In the genomic region with DNA sequence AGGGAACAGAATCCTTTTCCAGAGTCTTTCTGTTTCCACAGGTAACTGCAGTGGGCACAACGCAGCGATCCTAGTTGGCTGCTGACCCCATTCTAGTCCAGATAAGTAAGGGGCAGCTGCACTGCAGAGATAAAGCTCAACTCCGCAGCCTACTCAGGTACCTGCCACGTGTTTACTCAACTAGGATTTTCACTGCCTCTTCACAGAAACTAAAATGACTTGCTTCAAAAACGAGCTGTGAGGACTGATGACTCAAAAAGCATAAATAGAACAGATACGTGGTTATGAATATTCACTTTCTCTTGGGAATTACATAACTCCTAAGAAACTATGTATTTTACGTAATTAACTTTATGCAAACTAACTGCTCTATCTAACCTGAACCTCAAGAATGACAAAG, we compare ENCODE assay signal across 15 mouse cellular contexts. TPM values are rescaled to one million over a fixed set of nuclear protein-coding genes. Genes with fewer than 3 reads are reported as not detected.
DNase-seq lines count a peak whose midpoint lies in the region; TF ChIP-seq lines count a peak whose summit lies in the region.
"Had no signal": no experiment of that assay in that cellular context is flagged by ENCODE, and none has a peak within 500 bp of the region (broad histone marks: within the 10 kb centered on the region; RNA-seq: fewer than 3 reads in every experiment).

No protein-coding gene starts in this region.

- H3K4me1 ChIP-seq in lung, adult 2 months (ENCODE audit: control insufficient read depth, insufficient read depth, low read length) = no peaks in the 10 kb centered on the region
- H3K4me1 ChIP-seq: embryonic facial prominence, embryonic 13.5 days; forebrain, embryonic 15.5 days; limb, embryonic 10.5 days; midbrain, embryonic 12.5 days had no signal

- H3K4me3 ChIP-seq in lung, adult 2 months (replicated peaks; ENCODE audit: extremely low read depth, low read depth, low read length) = no peak overlapping the region
- H3K4me3 ChIP-seq: embryonic facial prominence, embryonic 13.5 days; forebrain, embryonic 15.5 days; limb, embryonic 10.5 days; midbrain, embryonic 12.5 days had no signal

- peak; percentile 50 to 65 for DNase-seq in frontal cortex, adult 2 months (ENCODE audit: extremely low spot score in 1 of 2, low spot score in 1 of 2)
- no peak for DNase-seq in frontal cortex, postnatal 10 days (ENCODE audit: low spot score in 2 of 2)
- peak; percentile 21 to 37 for DNase-seq in spleen, postnatal 10 days (ENCODE audit: low spot score in 2 of 2)
- no peak for DNase-seq in spleen, adult 12 weeks (ENCODE audit: low spot score)
- DNase-seq in liver = peak; percentile 75
- DNase-seq in lung, adult 2 months = no peak
- no peak for DNase-seq in lung, adult 18-20 months
- DNase-seq in thymus, postnatal 14 days = no peak
- DNase-seq: cerebellum, postnatal 14 days; lung, postnatal 10 days; thymus, adult 2 months had no signal

- no peak for TF ChIP-seq POLR2A in lung, adult 2 months (IDR thresholded peaks at IDR 0.05; ENCODE audit: borderline replicate concordance, extremely low read depth, low read depth, low read length)

- TF ChIP-seq CTCF in lung, adult 2 months (IDR thresholded peaks at IDR 0.05; ENCODE audit: insufficient read depth, low read length) = no peak

- 81% methylated on average over 7 of the region's 7 CpGs for WGBS in lung, adult 2 months

RNA-seq across cellular contexts. Expression of a gene that starts 22.8 kb away (rescaled TPM):
- 34.5 and 38.4 TPM in 2 replicates for polyA plus RNA-seq in frontal cortex, adult 2 months (2012; rRNA removed)
- polyA plus RNA-seq in lung, adult 2 months (2012; rRNA removed) = 11.3 and 16.5 TPM in 2 replicates

Comparison
In these comparisons a context has a peak if more than half of its experiments do, and no peak if none do; other contexts are left out.
1. DNase-seq: peak in frontal cortex, adult 2 months (2 of 2), spleen, postnatal 10 days (2 of 2) and liver (single experiment); none in frontal cortex, postnatal 10 days (0 of 2), spleen, adult 12 weeks (single experiment), lung, adult 2 months (single experiment), lung, adult 18-20 months (0 of 2) and thymus, postnatal 14 days (single experiment).